Mouse (Mus musculus) layer of hippocampus, adult 2 months (tissue): ENCODE measurements around the gene Spata33. TPM values are rescaled to one million over a fixed set of nuclear protein-coding genes. Genes with fewer than 3 reads are reported as not detected.
A peak's percentile ranks its signal among the peaks of the same experiment; 100 is the strongest.
"Not testable (repeated sequence)": the region's sequence is repeated elsewhere in the genome, so short reads cannot be mapped to it uniquely, and the experiment has no call there.

ENCODE experiments used
- DNase-seq, 2 experiments: peaks; one replicate each; pipeline ENCODE4 v3.0.0; 2022; ENCODE audit warnings: low spot score in 2 of 2
- H3K27ac ChIP-seq: fragments of 200-600 bp; 2 replicates; pipeline ENCODE4 v1.8.1; 2022
- H3K4me3 ChIP-seq: fragments of 200-600 bp; 2 replicates; pipeline ENCODE4 v1.8.1; 2022; ENCODE audit warnings: mild to moderate bottlenecking
- CTCF ChIP-seq: fragments of 200-600 bp; conservative IDR thresholded peaks from 2 replicates; pipeline ENCODE4 v1.8.1; 2022; ENCODE audit warnings: antibody characterized with exemption, mild to moderate bottlenecking, moderate library complexity
- total RNA-seq, 2 experiments: library from RNA; stranded (reverse); gene quantifications; 2 replicates each; pipeline ENCODE4 v1.2.3; 2021

The Spata33 gene
- total RNA-seq, 2 experiments from 2014 or later, result 6.5 to 7.1 TPM

DNA sequence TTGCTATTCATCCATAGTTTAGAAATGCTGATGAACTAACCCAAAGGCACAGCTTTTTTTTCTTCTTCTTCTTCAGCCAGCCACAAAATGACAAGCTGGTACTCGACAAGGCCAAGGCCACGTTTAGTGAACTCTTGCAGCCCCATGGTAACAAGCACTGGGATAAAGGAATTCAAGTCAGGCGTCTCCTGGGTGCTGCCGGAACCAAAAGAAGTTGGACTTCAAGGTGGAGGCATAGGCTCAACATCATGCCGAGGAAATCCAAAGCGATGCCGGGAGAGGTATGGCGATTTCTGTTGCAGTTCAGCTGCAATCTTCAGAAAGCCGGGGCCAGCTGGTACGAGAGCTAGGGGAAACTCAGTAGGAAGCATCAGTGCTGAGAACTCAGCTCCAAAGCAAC, 26.8 kb downstream of the Spata33 start:
- Histone ChIP-seq H3K4me3 (no peak overlapping the region), H3K27ac (peak overlapping the region; percentile 49; the same call in 1 of the 2 replicates)
- TF ChIP-seq CTCF, result no peak
- no peak for DNase-seq

DNA sequence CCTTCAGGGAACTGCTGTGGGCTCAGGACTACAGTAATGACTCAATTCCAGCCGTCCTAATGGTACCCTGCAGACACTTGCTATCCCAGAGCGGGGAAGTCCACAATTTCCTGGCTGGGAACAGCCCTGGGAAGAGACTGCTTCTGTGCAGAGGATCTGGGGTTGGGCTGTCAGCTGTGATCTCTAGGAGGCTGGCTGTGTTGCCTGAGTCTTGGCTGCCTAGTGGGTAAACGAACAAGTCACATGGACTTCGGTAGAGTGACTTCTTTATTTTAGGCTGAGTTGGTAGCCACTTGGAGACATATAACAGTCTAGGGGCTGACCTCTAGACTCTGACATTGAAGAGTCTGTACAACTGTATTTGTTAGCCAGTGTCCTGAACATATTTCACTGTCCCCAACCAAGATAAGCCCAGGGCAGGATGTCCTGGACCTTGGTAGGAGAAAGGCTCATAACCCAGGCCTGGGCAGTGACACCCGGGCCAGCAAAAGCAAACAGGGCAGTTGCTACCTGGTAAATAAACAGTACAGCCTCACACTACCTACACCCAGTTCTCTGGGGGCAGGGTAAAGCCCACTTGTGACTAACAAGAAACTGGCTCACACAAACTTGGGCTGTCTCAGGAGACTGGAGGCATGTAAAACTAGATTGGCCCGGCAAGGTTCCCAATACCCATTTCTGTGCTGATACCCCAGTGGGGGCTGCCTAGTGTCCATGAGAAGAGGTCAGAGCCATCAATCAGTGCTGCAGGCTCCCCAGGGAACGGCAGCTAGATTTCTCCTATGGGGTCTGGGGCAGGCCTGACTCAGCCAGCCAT, 29.7 kb downstream of the Spata33 start:
- H3K4me3 ChIP-seq, result no peak overlapping the region
- TF ChIP-seq CTCF, result no peak
- no peak overlapping the region for H3K27ac ChIP-seq
- no peak for DNase-seq

DNA sequence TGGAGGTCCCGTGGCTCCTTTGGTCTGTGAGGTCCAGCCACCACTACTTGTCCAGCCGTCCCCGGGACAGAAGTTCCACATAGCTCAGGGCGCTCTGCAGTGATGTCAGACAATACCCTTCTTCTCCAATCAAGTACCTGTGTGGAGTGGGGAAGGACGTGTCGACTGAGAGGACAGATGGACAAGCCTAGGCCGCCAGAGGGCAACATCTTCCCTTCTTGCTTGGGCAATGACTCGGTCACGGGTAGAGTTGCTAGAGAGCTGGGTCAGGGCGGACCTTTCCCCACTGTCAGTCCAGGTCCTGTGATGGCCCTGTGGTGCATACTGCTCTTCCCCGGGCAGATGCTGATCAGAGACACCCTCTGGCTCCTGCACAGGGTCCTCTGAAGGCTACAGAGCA, 30.4 kb downstream of the Spata33 start:
- DNase-seq, result no peak
- H3K27ac ChIP-seq, result no peak overlapping the region
- TF ChIP-seq CTCF, result no peak; the same call in 1 of the 2 replicates
- H3K4me3 ChIP-seq, result no peak overlapping the region

DNA sequence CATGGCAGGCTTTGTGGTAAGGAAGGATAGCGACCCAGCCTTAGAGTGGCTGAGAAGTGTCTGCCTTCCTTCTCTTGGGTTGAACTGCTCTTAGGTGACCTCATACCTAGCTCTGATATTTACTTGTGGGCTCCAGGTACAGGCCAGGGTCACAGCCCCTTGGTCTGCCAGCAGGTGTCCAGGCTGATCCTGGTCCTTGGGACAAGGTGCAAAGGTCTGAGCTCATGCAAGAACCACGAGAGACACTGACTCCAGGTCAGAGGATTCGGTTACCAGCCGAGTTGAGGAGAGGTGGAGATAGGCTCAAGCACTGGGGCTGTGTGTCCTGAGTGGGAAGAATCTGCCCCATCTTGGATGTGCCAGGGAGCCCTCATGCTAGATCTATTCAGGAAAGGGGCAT, 31.8 kb downstream of the Spata33 start:
- no peak for DNase-seq
- no peak overlapping the region for H3K27ac ChIP-seq
- no peak overlapping the region for H3K4me3 ChIP-seq
- TF ChIP-seq CTCF, result no peak

DNA sequence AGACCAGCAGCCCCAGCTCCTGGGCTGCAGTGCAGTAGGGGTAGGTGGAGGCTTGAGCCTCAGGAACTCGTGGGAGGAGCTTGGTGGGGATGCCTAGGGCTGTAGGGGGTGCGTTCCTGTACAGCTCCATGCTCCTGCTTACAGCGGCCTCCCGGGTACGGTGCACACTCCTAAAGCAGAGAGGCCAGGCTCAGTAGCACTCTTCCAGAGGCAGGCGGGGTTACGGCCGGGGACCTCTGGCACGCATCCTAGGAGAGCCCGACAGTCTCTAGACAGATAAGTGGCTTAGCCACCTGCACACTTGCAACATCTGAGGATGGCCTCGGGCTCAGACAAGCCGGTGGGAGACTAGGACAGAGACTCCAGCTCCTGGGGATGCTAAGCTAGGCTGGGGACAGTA, 32.9 kb downstream of the Spata33 start:
- H3K27ac ChIP-seq, result no peak overlapping the region
- no peak for DNase-seq
- no peak overlapping the region for H3K4me3 ChIP-seq
- no peak for TF ChIP-seq CTCF

DNA sequence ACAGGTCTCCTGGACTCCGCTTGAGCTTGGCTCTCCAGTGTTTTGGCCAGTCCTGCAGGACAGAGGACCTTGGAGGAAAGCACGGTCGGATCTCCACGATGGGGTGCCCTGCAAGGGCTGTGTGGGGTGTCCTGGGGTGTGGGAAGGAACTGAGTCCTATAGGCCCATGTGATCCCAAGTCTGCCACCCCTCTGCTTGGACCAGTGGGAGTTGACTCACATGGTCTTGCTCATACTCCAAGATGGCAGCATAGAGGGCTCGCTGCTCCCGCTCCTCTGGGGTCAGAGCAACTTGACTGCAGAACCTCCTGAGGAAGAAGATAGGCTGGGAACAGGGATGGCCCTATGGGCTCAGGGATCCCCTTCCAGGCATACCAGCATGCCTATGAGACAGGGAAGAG, 35.1 kb downstream of the Spata33 start:
- no peak for DNase-seq
- Histone ChIP-seq H3K4me3 (no peak overlapping the region), H3K27ac (no peak overlapping the region)
- TF ChIP-seq CTCF, result no peak

DNA sequence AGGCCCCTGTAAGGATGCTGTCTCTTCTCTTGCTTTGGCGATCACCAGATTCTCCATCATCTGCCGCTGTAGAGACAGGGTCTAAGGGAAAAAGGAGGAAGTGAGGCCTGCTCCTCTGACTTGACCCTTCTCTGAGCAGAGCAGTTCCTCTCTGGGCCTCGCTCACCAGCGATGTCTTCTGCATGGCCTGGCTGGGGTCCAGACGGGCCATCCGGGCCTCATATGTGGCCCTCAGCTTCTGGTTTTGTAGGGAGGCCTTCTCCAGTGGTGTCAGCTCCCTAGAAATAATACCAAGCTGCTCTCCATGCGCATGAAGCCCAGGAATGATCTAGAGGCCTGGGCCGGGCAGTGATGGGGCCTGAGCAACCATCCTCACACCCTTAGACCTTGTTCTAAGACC, 36.0 kb downstream of the Spata33 start:
- no peak for DNase-seq
- H3K4me3 ChIP-seq, result no peak overlapping the region
- H3K27ac ChIP-seq, result no peak overlapping the region
- no peak for TF ChIP-seq CTCF

DNA sequence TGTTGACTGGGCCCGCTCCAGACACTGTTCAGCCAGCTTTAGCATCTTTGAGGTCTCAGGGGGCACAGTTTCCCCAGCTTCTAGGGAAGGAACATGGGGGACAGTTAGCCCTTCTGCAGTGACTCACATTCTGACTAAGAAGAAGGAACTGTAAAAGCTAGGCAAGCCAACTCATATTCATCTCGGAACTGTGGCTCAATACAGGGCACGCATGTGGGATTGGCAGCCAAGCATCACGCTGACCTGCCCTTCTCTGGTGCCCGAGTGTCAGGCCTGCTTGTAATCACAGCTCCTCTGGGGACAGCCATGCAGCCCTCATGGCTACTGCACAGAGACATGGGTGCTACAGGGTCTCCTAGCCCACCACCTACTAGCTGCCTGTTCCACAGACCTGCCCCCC, 38.3 kb downstream of the Spata33 start:
- H3K4me3 ChIP-seq, result no peak overlapping the region
- no peak for DNase-seq

DNA sequence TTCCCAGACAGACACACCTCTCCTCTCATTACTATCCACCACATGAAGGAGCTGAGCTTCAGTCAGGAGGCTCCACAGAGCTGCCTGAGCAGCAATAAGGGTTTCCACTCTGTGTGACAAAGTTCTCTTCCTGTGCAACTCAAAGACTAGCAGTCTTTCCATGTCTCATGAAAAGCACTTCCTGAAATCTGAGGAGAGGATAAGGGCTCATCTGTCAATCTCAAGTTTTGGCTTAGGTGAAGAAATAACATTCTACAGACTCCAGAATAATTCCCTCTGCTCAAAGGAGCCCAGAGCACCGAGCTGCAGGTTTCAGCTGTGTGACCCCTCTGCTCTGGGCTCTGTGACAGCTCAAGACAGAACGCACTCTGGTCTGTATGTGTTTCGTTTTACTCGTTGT, 40.3 kb downstream of the Spata33 start:
- H3K27ac ChIP-seq, result peak overlapping the region; percentile 99; the same call in 1 of the 2 replicates
- peak overlapping the region; percentile 98 for H3K4me3 ChIP-seq
- no peak for DNase-seq
- TF ChIP-seq CTCF, result no peak

More for the DNA sequence above, 38.3 kb downstream of the Spata33 start:
- H3K27ac ChIP-seq, result no peak overlapping the region
- TF ChIP-seq CTCF, result no peak

DNA sequence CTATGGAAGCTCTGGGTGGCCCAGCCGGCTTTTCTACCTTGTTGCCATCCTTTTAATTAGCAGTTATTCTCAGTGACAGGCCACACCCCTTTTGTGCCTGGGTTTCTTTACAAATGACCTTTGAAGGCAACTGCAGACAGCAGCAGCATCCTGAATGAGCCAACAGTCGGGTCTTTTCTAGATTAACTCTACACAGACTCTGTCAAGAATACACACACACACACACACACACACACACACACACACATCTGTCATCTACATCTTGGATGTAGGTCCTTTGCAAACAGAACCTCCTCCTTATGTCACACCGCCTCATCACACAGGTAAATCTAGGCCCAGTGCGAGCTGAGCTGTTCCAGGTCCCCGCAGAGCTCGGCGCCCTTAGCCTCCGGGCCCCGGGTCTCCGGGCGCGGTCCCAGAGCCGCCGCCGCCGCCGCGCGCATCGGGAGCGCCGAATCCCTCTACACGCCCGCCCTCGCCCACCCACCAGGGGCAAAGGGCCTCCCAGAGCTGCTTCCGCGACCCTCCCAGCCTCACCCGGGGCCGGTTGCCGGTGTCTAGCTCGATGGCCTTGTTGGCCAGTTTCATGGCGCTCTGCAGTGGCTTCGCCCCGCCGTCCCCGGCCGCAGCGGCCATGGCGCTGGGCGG, 40.9 kb downstream of the Spata33 start:
- DNase-seq, result no peak
- H3K27ac ChIP-seq, result peak overlapping the region; percentile 99
- no peak for TF ChIP-seq CTCF

DNA sequence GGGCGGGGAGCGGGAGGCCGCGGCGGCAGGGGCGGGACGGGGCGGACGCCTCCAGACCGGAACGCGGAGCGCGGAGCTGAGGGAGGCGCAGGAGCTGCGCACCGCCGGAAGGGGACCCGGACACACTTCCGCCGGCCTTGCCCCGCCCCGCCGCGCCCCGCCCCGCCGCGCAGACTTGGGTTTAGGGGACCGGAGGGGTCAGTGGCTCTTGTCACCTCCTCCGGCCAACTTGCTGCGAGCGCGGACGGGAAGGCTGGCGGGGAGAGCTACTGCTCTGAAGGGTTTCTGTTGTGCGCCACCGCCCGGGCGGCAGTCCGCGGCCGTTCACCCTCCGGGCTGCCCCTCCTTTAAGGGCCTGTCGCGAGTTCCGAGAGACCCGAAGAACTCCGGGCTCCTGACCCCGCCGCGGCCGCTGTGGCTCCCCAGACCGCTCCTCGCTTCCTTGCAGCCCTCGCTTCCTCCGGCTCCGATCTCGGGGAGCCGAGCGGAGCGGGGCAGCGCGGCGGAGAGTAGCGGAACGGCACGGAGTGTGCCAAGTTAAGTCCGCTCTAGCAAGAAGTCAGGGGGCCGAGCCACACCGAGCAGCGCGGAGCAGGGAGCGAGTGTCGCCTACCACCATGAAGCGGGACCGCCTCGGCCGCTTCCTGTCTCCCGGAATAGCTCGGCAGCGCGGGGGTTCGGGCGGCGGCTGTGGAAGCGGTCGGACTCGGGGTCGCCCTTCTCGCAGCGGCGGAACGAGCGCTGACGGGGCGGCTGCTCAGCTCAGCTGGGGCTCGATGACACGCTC, 41.7 kb downstream of the Spata33 start, which contains the start of the genes Zfp276 and Vps9d1:
Zfp276 (plus strand) TSS at position 97 of the 787 bp plus-strand sequence.
Vps9d1 (minus strand) TSS at position 250 of the 787 bp plus-strand sequence.
- Histone ChIP-seq H3K27ac (peak within 1 kb of the TSS; percentile 99), H3K4me3 (peak within 1 kb of the TSS; percentile 98)
- TF ChIP-seq CTCF, result 0 out of 2 replicates have a peak, but pooled peaks have one; percentile 17
- DNase-seq, result peak; percentile 68 to 83

More for the DNA sequence above, 40.9 kb downstream of the Spata33 start:
- peak overlapping the region; percentile 98 for H3K4me3 ChIP-seq

DNA sequence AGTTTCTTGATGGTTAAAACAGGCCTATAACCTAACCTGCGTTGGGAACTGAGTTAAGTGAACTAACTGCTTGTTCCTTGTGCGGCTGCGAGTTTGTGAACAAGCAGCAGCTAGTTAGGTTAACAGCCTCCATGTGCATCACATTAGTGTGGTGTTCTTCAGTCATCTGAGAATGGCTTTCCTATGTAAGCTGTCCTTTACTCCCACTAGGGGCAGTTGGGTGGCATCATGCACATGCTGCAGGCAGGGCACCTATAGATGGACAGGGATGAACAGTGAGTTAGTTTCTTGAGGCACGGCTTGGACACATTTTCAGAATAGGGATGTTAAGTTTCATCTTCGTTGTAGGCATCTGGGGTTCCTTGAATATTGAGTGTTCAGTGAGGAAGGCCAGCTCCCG, 42.5 kb downstream of the Spata33 start:
- Histone ChIP-seq H3K27ac (peak overlapping the region; percentile 99), H3K4me3 (peak overlapping the region; percentile 98)
- DNase-seq, result no peak
- peak; percentile 41 for TF ChIP-seq CTCF

DNA sequence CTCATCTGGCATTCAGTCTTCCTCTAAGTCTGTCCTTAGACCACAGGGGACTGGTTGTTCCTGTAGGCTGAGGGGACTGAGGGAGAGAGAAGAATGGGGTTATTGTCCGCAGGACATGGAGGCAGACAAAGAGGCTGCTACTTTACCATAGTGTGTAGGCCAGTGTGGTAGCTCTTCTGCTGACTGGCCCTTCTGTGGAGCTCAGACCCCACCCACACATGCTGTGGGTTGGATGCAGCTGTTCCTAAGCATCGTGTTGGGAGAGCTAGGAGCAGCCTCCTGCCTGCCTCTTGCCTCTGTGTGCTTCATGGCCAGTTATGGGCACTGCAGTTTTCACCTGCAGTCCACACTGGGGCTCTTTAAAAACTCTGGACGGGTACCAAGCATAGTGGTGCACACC, 44.5 kb downstream of the Spata33 start:
- Histone ChIP-seq H3K27ac (peak overlapping the region; percentile 99; the same call in 1 of the 2 replicates), H3K4me3 (no peak overlapping the region)
- peak in 1 of 2 experiments; percentile 37 for DNase-seq
- no peak for TF ChIP-seq CTCF

DNA sequence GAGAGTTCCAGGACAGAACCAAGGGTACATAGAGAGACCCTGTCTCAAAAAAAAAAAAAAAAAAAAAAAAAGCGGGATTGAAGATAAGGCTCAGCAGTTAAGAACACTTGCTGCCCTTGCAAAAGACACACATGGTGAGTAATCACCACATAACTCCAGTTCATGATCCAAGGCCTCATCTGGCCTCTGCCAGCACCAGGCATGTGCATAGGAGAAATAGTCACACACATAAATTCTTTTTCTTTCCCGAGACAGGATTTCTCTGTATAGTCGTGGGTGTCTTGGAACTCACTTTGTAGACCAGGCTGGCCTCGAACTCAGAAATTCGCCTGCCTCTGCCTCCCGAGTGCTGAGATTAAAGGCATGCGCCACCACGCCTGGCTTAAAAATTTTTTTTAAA, 45.0 kb downstream of the Spata33 start:
- not testable (repeated sequence) for DNase-seq, H3K4me3 ChIP-seq
- H3K27ac ChIP-seq, result peak overlapping the region; percentile 51; the same call in 1 of the 2 replicates
